Mouse (Mus musculus) midbrain, embryonic 14.5 days (tissue): ENCODE measurements around the gene Haus5. TPM values are rescaled to one million over a fixed set of nuclear protein-coding genes. Genes with fewer than 3 reads are reported as not detected.

Experiments
- ATAC-seq: fragments of 200-750 bp; cut with Nextera tagmentation; 2 replicates; pipeline ENCODE4 v1.8.0; 2017; ENCODE audit warnings: moderate number of reproducible peaks, moderate library complexity; ENCODE audit not compliant: low FRiP score, low TSS enrichment
- DNase-seq: peaks from one replicate; pipeline ENCODE4 v3.0.0-alpha.2; 2015
- H3K27ac ChIP-seq: fragments of 300-500 bp; sonication (generic); replicated peaks from 2 replicates; pipeline ENCODE4 v1.5.1; 2014; ENCODE audit warnings: mild to moderate bottlenecking, low read depth, low read length, moderate library complexity
- H3K27me3 ChIP-seq: fragments of 300-500 bp; sonication (generic); 2 replicates; pipeline ENCODE4 v1.6.1; 2014; ENCODE audit warnings: low read length, control low read depth, mixed read lengths; ENCODE audit not compliant: control insufficient read depth, insufficient read depth
- H3K36me3 ChIP-seq: fragments of 300-500 bp; sonication (generic); 2 replicates; pipeline ENCODE4 v1.6.1; 2014; ENCODE audit warnings: low read length, control low read depth; ENCODE audit not compliant: control insufficient read depth, insufficient read depth
- H3K4me1 ChIP-seq: fragments of 300-500 bp; sonication (generic); 2 replicates; pipeline ENCODE4 v1.6.1; 2014; ENCODE audit warnings: mild to moderate bottlenecking, antibody characterized with exemption, low read length, control low read depth; ENCODE audit not compliant: control insufficient read depth, insufficient read depth
- H3K4me2 ChIP-seq: fragments of 300-500 bp; sonication (generic); 2 replicates; pipeline ENCODE4 v1.6.1; 2014; ENCODE audit warnings: mild to moderate bottlenecking, low read length, moderate library complexity
- H3K4me3 ChIP-seq: fragments of 300-500 bp; sonication (generic); replicated peaks from 2 replicates; pipeline ENCODE4 v1.5.1; 2014; ENCODE audit warnings: low read depth, low read length
- H3K9ac ChIP-seq: fragments of 300-500 bp; sonication (generic); replicated peaks from 2 replicates; pipeline ENCODE4 v1.6.1; 2014; ENCODE audit warnings: mild to moderate bottlenecking, low read length, moderate library complexity
- H3K9me3 ChIP-seq: fragments of 300-500 bp; sonication (generic); 2 replicates; pipeline ENCODE4 v1.6.1; 2016; ENCODE audit warnings: low read length, control low read depth, mixed read lengths; ENCODE audit not compliant: control insufficient read depth
- WGBS: fragments of 180-500 bp; shearing (Covaris S2); extraction: QIAGEN DNeasy Blood & Tissue Kit; methylation state at CpG from one replicate; pipeline ENCODE4 v1.1.7; 2014; 5-methylcytosine and 5-hydroxymethylcytosine counted together
- polyA plus RNA-seq: library from polyadenylated mRNA; unstranded; fragments of >200 nt; fragmentation: Nextera tagmentation; extraction: Ambion mirVana; gene quantifications from 2 replicates; pipeline ENCODE4 v1.2.1, GENCODE M21; 2014

Gene Haus5
- polyA plus RNA-seq = 21.6 and 22.8 TPM in 2 replicates

DNA sequence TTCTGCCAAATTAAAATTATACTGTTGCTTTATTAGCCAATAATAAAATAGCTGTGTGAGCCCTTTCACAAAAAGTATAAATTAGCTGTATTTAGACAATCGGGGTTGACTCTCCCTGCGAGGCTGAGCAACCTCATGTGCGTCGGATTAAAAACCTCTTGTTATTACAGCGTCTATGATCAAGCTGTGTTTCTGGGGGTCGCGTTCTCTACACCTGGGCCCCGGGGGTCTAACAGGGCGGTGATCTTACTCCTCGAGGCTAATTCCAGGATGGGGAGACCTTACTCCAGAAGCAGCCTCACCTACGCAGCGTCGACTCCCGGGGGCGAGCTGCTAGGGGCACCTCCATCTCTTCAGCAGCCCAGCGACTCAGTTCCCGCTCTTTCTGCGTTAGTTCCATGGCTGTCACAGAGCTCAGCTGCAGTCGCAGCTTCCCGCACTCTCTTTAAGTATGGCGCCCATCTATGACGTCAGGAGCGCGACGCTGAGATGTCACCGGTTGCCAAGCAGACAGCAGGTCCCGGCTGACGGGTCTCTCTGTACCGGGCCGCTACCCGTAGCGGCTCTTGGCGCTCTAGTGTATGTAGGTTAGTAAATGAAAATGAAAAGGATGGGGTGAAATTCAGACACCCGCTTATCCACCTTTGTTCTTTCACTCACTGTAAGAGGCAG, at the start of gene Haus5:
Gene Haus5, minus strand, starts transcription at position 466 of the 672 bp plus-strand sequence.
- under 1% methylated on average over 34 of the region's 34 CpGs for WGBS
- peak within 1 kb of the TSS; percentile 56 for H3K4me3 ChIP-seq

DNA sequence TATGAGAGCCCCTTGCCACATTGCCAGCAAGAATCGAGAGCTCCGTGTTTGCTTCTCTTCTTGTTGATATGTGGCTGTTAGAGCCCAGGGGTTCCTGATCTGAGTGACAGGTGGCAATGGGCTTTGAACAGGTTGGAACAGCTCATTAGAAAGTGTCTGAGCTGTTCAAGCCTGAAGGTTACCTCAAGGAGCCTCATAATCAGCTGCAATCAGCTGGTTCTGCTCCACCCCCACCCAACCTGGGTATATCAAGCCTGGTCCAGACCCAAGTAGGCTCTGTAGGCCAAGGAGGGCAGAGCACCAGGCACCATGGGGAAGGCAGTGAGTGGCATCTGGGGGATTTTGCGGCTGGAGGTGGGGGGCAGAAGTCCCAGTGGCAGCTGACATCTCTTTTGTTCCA, 47.1 kb upstream of the Haus5 start, which contains the start of gene Atp4a:
Gene Atp4a, plus strand, starts transcription at position 268 of the 400 bp plus-strand sequence.
- peaks cover 15% of the 10 kb centered on the region; the same call in 1 of the 2 replicates for H3K27me3 ChIP-seq
- no peak within 1 kb of the TSS for H3K27ac ChIP-seq
- no peaks in the 10 kb centered on the region for H3K4me1 ChIP-seq
- H3K36me3 ChIP-seq = no peaks in the 10 kb centered on the region
- ATAC-seq (no peak), DNase-seq (no peak)
- H3K4me2 ChIP-seq = no peak within 1 kb of the TSS
- WGBS = 79% methylated on average over 3 of the region's 3 CpGs
- H3K4me3 ChIP-seq = no peak within 1 kb of the TSS
- no peak within 1 kb of the TSS for H3K9ac ChIP-seq
- no peaks in the 10 kb centered on the region for H3K9me3 ChIP-seq

More for the DNA sequence above, at the start of gene Haus5:
- Histone ChIP-seq H3K27me3 (no peaks in the 10 kb centered on the region), H3K9me3 (no peaks in the 10 kb centered on the region), H3K9ac (peak within 1 kb of the TSS; percentile 73), H3K36me3 (peaks cover 12% of the 10 kb centered on the region), H3K27ac (peak within 1 kb of the TSS; percentile 78), H3K4me1 (peaks cover 6% of the 10 kb centered on the region; the same call in 1 of the 2 replicates), H3K4me2 (peak within 1 kb of the TSS; percentile 86)
- ATAC-seq (peak; percentile 92), DNase-seq (peak; percentile 98)

DNA sequence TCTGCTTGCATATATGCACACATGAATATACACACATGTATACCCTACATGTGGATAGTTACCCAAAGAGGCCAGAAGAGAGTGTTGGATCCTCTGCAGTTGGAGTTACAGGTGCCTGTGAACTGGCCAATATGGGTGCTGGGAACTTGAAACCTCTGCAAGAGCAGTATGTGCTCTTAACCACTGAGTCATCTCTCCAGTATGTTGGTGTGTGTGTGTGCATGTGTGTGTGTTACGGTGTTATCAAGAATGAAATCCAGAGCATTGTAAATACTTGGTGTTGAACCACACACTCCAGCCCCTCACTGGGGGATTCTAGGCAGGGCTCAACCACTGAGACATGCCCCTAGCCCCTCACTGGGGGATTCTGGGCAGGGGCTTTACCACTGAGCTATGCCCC, 42.6 kb upstream of the Haus5 start:
- no peaks in the 10 kb centered on the region for H3K4me1 ChIP-seq
- H3K9ac ChIP-seq = no peak overlapping the region
- ATAC-seq = no peak
- no peaks in the 10 kb centered on the region for H3K9me3 ChIP-seq
- no peaks in the 10 kb centered on the region for H3K27me3 ChIP-seq
- no peaks in the 10 kb centered on the region for H3K36me3 ChIP-seq
- 93% methylated on average over 1 of the region's 1 CpGs for WGBS
- DNase-seq = no peak
- H3K27ac ChIP-seq = no peak overlapping the region
- no peak overlapping the region for H3K4me2 ChIP-seq
- H3K4me3 ChIP-seq = no peak overlapping the region

DNA sequence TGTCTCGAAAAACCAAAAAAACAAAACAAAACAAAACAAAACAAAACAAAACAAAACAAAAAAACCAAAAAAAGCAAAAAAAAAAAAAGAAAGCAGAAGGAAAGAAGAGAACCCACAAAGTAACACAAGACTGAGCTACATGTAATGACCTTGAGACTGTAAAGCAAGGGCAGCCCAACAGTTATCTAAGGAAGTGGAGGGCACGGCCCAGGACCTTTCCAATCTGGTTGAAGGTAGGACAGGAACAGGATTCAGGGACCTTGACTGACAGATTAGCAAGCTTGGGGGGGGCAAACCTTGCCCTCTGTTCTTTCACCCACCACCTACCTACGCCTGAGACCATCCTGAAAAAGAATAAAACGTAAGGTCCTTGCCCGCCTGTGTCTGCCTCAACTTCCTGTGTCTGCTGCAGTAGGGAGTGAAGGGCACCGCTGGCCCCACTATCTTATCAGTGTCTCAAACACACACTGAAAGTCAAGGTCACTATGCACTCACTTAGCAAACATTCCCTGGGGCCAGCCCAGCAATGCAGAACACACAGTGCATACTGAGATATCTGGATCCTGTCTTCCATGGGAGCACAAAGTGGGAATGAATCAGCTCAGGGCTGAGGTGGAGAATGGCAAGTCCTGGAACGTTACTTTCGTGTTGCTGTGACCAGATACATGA, 41.6 kb upstream of the Haus5 start:
- no peaks in the 10 kb centered on the region for H3K4me1 ChIP-seq
- no peak for DNase-seq
- H3K27me3 ChIP-seq = no peaks in the 10 kb centered on the region
- WGBS = 79% methylated on average over 8 of the region's 8 CpGs
- ATAC-seq = no peak
- no peak overlapping the region for H3K4me2 ChIP-seq
- H3K9ac ChIP-seq = no peak overlapping the region
- H3K9me3 ChIP-seq = no peaks in the 10 kb centered on the region
- no peak overlapping the region for H3K4me3 ChIP-seq
- H3K36me3 ChIP-seq = no peaks in the 10 kb centered on the region
- no peak overlapping the region for H3K27ac ChIP-seq

DNA sequence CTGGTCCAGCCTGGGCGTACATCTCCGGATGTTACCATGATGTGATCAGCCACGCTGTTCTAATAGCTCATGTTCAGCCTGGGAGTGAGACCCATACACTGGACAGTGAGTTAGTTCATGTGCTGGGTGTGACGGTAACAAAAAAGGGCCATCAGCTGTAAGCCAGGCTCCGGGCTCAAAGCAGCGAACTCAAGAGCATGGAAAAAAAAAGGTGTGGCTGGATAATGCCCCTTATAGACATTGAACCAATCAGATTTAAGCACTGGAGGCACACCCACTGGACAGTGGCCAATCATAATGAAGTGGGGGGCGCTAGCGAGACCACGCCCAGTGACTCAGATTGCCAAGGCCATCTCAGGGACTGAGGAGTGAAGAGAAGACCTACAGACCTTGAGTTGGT, 33.8 kb upstream of the Haus5 start, which contains the start of gene 2200002J24Rik:
Gene 2200002J24Rik, plus strand, starts transcription at position 338 of the 400 bp plus-strand sequence.
- Histone ChIP-seq H3K4me1 (no peaks in the 10 kb centered on the region), H3K9me3 (no peaks in the 10 kb centered on the region), H3K9ac (no peak within 1 kb of the TSS), H3K27ac (no peak within 1 kb of the TSS), H3K36me3 (no peaks in the 10 kb centered on the region), H3K27me3 (no peaks in the 10 kb centered on the region), H3K4me2 (no peak within 1 kb of the TSS), H3K4me3 (no peak within 1 kb of the TSS)
- ATAC-seq (no peak), DNase-seq (no peak)
- 39% methylated on average over 9 of the region's 9 CpGs for WGBS

DNA sequence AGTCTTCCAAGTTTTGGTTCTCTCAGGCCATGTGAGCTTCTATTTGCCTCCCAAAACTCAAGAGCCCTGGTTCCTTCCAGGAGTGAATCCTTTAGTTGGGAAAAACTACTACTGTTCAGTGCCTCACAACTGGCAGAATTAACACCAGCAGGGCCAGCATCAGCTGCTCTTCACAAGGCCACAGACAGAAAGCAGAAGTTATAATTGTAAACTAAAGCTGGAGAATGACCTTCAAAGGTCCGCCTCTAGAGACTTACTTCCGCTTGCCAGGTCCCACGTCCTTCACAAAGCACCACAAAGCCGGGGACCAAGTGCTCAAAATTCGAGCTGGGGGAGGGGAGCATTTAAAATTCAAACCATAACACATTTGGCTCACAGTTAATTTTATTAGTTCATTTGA, 33.3 kb upstream of the Haus5 start:
- WGBS = 70% methylated on average over 5 of the region's 5 CpGs

DNA sequence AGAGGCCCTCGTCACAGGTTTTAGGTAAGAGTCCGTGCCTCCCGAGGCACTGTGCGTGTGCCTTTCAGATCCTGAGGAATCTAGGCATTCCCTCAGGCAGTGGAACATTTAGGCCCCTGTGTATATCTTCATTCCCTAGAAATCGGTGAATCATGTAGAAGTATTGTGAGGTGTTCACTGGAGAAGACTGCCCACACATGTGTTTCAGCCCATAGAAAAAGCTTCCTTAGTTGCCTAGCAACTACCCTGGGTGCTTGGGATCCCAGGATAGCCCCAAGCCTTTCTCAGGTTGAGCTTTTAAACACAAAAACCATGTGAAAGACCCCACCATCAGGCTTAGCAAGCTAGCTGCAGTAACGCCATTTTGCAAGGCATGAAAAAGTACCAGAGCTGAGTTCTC, 23.5 kb upstream of the Haus5 start:
- no peak overlapping the region for H3K9ac ChIP-seq
- no peak overlapping the region for H3K4me3 ChIP-seq
- ATAC-seq (no peak), DNase-seq (no peak)
- no peaks in the 10 kb centered on the region for H3K9me3 ChIP-seq
- WGBS = 74% methylated on average over 6 of the region's 6 CpGs
- H3K4me1 ChIP-seq = no peaks in the 10 kb centered on the region
- H3K36me3 ChIP-seq = no peaks in the 10 kb centered on the region
- H3K27ac ChIP-seq = no peak overlapping the region
- peaks cover 12% of the 10 kb centered on the region for H3K27me3 ChIP-seq
- H3K4me2 ChIP-seq = no peak overlapping the region

More for the DNA sequence above, 33.3 kb upstream of the Haus5 start:
- Histone ChIP-seq H3K27ac (no peak overlapping the region), H3K36me3 (no peaks in the 10 kb centered on the region), H3K4me2 (no peak overlapping the region), H3K27me3 (no peaks in the 10 kb centered on the region), H3K9me3 (no peaks in the 10 kb centered on the region), H3K4me1 (no peaks in the 10 kb centered on the region), H3K9ac (no peak overlapping the region), H3K4me3 (no peak overlapping the region)
- no peak for ATAC-seq
- no peak for DNase-seq

DNA sequence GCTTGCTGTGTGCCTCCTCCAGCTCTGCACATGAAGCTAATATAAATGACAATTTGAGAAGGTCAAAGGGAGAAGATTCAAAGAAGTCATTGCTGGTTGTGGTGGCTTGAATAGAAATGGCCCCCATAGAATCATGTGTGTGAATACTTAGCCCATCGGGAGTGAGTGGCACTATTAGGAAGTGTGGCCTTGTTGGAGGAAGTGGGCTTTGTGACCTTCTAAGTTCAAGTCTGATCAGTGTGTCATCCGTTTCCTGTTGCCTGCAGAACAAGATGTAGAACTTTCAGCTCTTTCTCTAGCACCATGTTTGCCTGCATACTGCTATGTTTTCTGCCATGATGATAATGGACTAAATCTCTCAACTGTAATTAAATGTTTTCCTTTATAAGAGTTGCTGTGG, 18.6 kb upstream of the Haus5 start:
- DNase-seq (no peak), ATAC-seq (no peak)
- Histone ChIP-seq H3K27me3 (peaks cover 12% of the 10 kb centered on the region), H3K9me3 (no peaks in the 10 kb centered on the region), H3K36me3 (no peaks in the 10 kb centered on the region), H3K27ac (no peak overlapping the region), H3K4me1 (no peaks in the 10 kb centered on the region), H3K9ac (no peak overlapping the region), H3K4me2 (no peak overlapping the region), H3K4me3 (no peak overlapping the region)
- 80% methylated on average over 2 of the region's 2 CpGs for WGBS

DNA sequence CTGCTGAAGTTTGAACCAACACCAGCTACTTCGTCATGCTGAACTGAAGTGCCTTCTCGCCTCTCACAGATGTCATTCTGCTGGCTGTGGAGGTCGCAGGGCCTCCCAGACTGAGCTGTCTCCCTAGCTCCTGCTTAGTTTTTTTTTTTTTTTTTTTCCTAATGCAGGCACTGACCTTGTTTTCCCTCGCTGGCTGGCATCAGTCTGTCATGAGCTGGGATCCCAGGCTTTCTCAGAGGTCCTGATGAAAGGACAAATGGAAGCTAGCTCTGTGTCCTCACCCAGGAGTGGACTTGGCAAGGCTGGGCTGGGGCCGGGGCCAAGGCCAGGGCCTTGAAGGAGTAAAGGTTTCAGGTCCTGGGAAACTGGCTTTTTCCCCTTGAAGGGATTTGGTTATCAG, 17.1 kb upstream of the Haus5 start:
- Histone ChIP-seq H3K9ac (no peak overlapping the region), H3K4me2 (no peak overlapping the region), H3K4me3 (no peak overlapping the region), H3K9me3 (no peaks in the 10 kb centered on the region), H3K27ac (no peak overlapping the region), H3K4me1 (no peaks in the 10 kb centered on the region), H3K36me3 (no peaks in the 10 kb centered on the region), H3K27me3 (no peaks in the 10 kb centered on the region)
- 75% methylated on average over 5 of the region's 5 CpGs for WGBS
- DNase-seq (no peak), ATAC-seq (no peak)
